Mouse (Mus musculus): ENCODE measurements at regions not wholly inside any gene's neighbourhood (a gene's known extent, or its start where the extent isn't known, plus 50 kb on each side); places are given as distances from the start of the nearest gene placed in this dataset.

GRCm38 (mm10) chr11:112889760-112890159 lies 107.7 kb downstream of the Sox9 start:
- DNase-seq = no peak

- DNase-seq = no peak
These were observed 115.6 kb downstream of the Sox9 start for GRCm38 (mm10) chr11:112897597-112897996.

- DNase-seq = no peak
These were observed 120.6 kb downstream of the Sox9 start for GRCm38 (mm10) chr11:112902618-112903017.

GRCm38 (mm10) chr11:112910309-112910708 lies 128.3 kb downstream of the Sox9 start:
- no peak for DNase-seq

- DNase-seq = no peak
These were observed 130.9 kb downstream of the Sox9 start for GRCm38 (mm10) chr11:112912875-112913274.

GRCm38 (mm10) chr11:112916923-112917322 lies 134.9 kb downstream of the Sox9 start:
- no peak for DNase-seq

GRCm38 (mm10) chr11:112920131-112920530 lies 138.1 kb downstream of the Sox9 start:
- DNase-seq = no peak

GRCm38 (mm10) chr11:112924577-112924976 lies 142.6 kb downstream of the Sox9 start:
- no peak for DNase-seq

GRCm38 (mm10) chr11:112925140-112925539 lies 143.1 kb downstream of the Sox9 start:
- DNase-seq = peak; percentile 8

- DNase-seq = peak; percentile 21
These were observed 144.5 kb downstream of the Sox9 start for GRCm38 (mm10) chr11:112926330-112927025.

- peak; percentile 8 for DNase-seq
These were observed 148.3 kb downstream of the Sox9 start for GRCm38 (mm10) chr11:112930186-112930808.

- DNase-seq = no peak
These were observed 156.0 kb downstream of the Sox9 start for GRCm38 (mm10) chr11:112938035-112938434.

GRCm38 (mm10) chr11:112951421-112951820 lies 169.4 kb downstream of the Sox9 start:
- DNase-seq = no peak

- DNase-seq = no peak
These were observed 170.3 kb downstream of the Sox9 start for GRCm38 (mm10) chr11:112952356-112952755.

- peak; percentile 14 for DNase-seq
These were observed 171.5 kb downstream of the Sox9 start for GRCm38 (mm10) chr11:112953491-112953890.

- no peak for DNase-seq
These were observed 174.9 kb downstream of the Sox9 start for GRCm38 (mm10) chr11:112956748-112957440.

GRCm38 (mm10) chr11:112959609-112960008 lies 177.6 kb downstream of the Sox9 start:
- DNase-seq = no peak

- DNase-seq = no peak
These were observed 191.3 kb downstream of the Sox9 start for GRCm38 (mm10) chr11:112973286-112973685.

- DNase-seq = no peak
These were observed 192.9 kb downstream of the Sox9 start for GRCm38 (mm10) chr11:112974893-112975292.

GRCm38 (mm10) chr11:112976914-112977785 lies 195.1 kb downstream of the Sox9 start:
- DNase-seq = no peak

GRCm38 (mm10) chr11:112978884-112979283 lies 196.9 kb downstream of the Sox9 start:
- DNase-seq = peak; percentile 32

GRCm38 (mm10) chr11:112979413-112979812 lies 197.4 kb downstream of the Sox9 start:
- no peak for DNase-seq

All from lung, postnatal 10 days (tissue).